Mouse (Mus musculus): ENCODE results near the gene Apoc2. TPM values are rescaled to one million over a fixed set of nuclear protein-coding genes. Genes with fewer than 3 reads are reported as not detected.

Gene Apoc2
- polyA plus RNA-seq, 1 experiment from 2014 or later, result 1.4 TPM

GRCm38 (mm10) chr7:19629361-19629734, 48.4 kb downstream of the Apoc2 start, which contains the start of gene Relb:
TSS of gene Relb (minus strand) at chr7:19629438.
- Histone ChIP-seq H3K27ac (ENCODE audit: low read depth, low read length) (peak within 1 kb of the TSS; percentile 79), H3K9me3 (ENCODE audit: control insufficient read depth, low read length) (no peaks in the 10 kb centered on the region), H3K9ac (replicated peaks; ENCODE audit: low read depth, low read length) (peak within 1 kb of the TSS; percentile 52), H3K27me3 (ENCODE audit: control insufficient read depth, insufficient read depth, low read length) (no peaks in the 10 kb centered on the region), H3K4me1 (ENCODE audit: control insufficient read depth, insufficient read depth, low read length) (0 out of 2 replicates have a peak, but pooled peaks cover 5% of the 10 kb centered on the region), H3K36me3 (ENCODE audit: control insufficient read depth, insufficient read depth, low read length) (peaks cover 15% of the 10 kb centered on the region), H3K4me3 (ENCODE audit: low read depth, low read length) (peak within 1 kb of the TSS; percentile 68), H3K4me2 (ENCODE audit: low read depth, low read length) (peak within 1 kb of the TSS; percentile 85)
- ATAC-seq (ENCODE audit: low read depth), result peak; percentile 73
- under 1% methylated on average over 27 of the region's 41 CpGs for WGBS

- peak; percentile 85 for ATAC-seq (ENCODE audit: low read depth)
- WGBS, result 1% methylated on average over 57 of the region's 57 CpGs
- Histone ChIP-seq H3K27ac (ENCODE audit: low read depth, low read length) (peak overlapping the region; percentile 79), H3K9me3 (ENCODE audit: control insufficient read depth, low read length) (no peaks in the 10 kb centered on the region), H3K4me1 (ENCODE audit: control insufficient read depth, insufficient read depth, low read length) (0 out of 2 replicates have a peak, but pooled peaks cover 5% of the 10 kb centered on the region), H3K4me2 (ENCODE audit: low read depth, low read length) (peak overlapping the region; percentile 85), H3K36me3 (ENCODE audit: control insufficient read depth, insufficient read depth, low read length) (peaks cover 11% of the 10 kb centered on the region), H3K4me3 (ENCODE audit: low read depth, low read length) (peak overlapping the region; percentile 68), H3K27me3 (ENCODE audit: control insufficient read depth, insufficient read depth, low read length) (no peaks in the 10 kb centered on the region), H3K9ac (replicated peaks; ENCODE audit: low read depth, low read length) (peak overlapping the region; percentile 52)
These were observed 49.0 kb downstream of the Apoc2 start for GRCm38 (mm10) chr7:19628536-19629360.

- Histone ChIP-seq H3K36me3 (ENCODE audit: control insufficient read depth, insufficient read depth, low read length) (peaks cover 5% of the 10 kb centered on the region), H3K9me3 (ENCODE audit: control insufficient read depth, low read length) (no peaks in the 10 kb centered on the region), H3K27me3 (ENCODE audit: control insufficient read depth, insufficient read depth, low read length) (no peaks in the 10 kb centered on the region), H3K4me2 (ENCODE audit: low read depth, low read length) (peak overlapping the region; percentile 85), H3K9ac (replicated peaks; ENCODE audit: low read depth, low read length) (no peak overlapping the region), H3K4me3 (ENCODE audit: low read depth, low read length) (peak overlapping the region; percentile 68), H3K4me1 (ENCODE audit: control insufficient read depth, insufficient read depth, low read length) (0 out of 2 replicates have a peak, but pooled peaks cover 5% of the 10 kb centered on the region), H3K27ac (ENCODE audit: low read depth, low read length) (no peak overlapping the region)
- WGBS, result 15% methylated on average over 17 of the region's 17 CpGs
- no peak; the same call in 1 of the 2 replicates for ATAC-seq (ENCODE audit: low read depth)
These were observed 49.6 kb downstream of the Apoc2 start for GRCm38 (mm10) chr7:19628192-19628535.

GRCm38 (mm10) chr7:19627721-19628120, 50.0 kb downstream of the Apoc2 start:
- Histone ChIP-seq H3K4me3 (ENCODE audit: low read depth, low read length) (peak overlapping the region; percentile 68; the same call in 1 of the 2 replicates), H3K9me3 (ENCODE audit: control insufficient read depth, low read length) (no peaks in the 10 kb centered on the region), H3K27me3 (ENCODE audit: control insufficient read depth, insufficient read depth, low read length) (no peaks in the 10 kb centered on the region), H3K4me1 (ENCODE audit: control insufficient read depth, insufficient read depth, low read length) (0 out of 2 replicates have a peak, but pooled peaks cover 5% of the 10 kb centered on the region), H3K27ac (ENCODE audit: low read depth, low read length) (no peak overlapping the region), H3K9ac (replicated peaks; ENCODE audit: low read depth, low read length) (no peak overlapping the region), H3K4me2 (ENCODE audit: low read depth, low read length) (peak overlapping the region; percentile 85; the same call in 1 of the 2 replicates), H3K36me3 (ENCODE audit: control insufficient read depth, insufficient read depth, low read length) (peaks cover under 1% of the 10 kb centered on the region; the same call in 1 of the 2 replicates)
- no peak for ATAC-seq (ENCODE audit: low read depth)
- WGBS, result 47% methylated on average over 3 of the region's 3 CpGs

- Histone ChIP-seq H3K36me3 (ENCODE audit: control insufficient read depth, insufficient read depth, low read length) (no peaks in the 10 kb centered on the region), H3K4me2 (ENCODE audit: low read depth, low read length) (no peak overlapping the region), H3K9ac (replicated peaks; ENCODE audit: low read depth, low read length) (no peak overlapping the region), H3K4me1 (ENCODE audit: control insufficient read depth, insufficient read depth, low read length) (no peaks in the 10 kb centered on the region; the same call in 1 of the 2 replicates), H3K4me3 (ENCODE audit: low read depth, low read length) (no peak overlapping the region), H3K27ac (ENCODE audit: low read depth, low read length) (no peak overlapping the region), H3K9me3 (ENCODE audit: control insufficient read depth, low read length) (no peaks in the 10 kb centered on the region), H3K27me3 (ENCODE audit: control insufficient read depth, insufficient read depth, low read length) (no peaks in the 10 kb centered on the region)
- 83% methylated on average over 2 of the region's 2 CpGs for WGBS
- ATAC-seq (ENCODE audit: low read depth), result no peak
These were observed 54.3 kb downstream of the Apoc2 start for GRCm38 (mm10) chr7:19623433-19623832.

- WGBS, result 34% methylated on average over 6 of the region's 6 CpGs
- Histone ChIP-seq H3K27ac (ENCODE audit: low read depth, low read length) (no peak overlapping the region), H3K4me2 (ENCODE audit: low read depth, low read length) (no peak overlapping the region), H3K27me3 (ENCODE audit: control insufficient read depth, insufficient read depth, low read length) (no peaks in the 10 kb centered on the region), H3K9ac (replicated peaks; ENCODE audit: low read depth, low read length) (no peak overlapping the region), H3K4me3 (ENCODE audit: low read depth, low read length) (no peak overlapping the region), H3K4me1 (ENCODE audit: control insufficient read depth, insufficient read depth, low read length) (no peaks in the 10 kb centered on the region; the same call in 1 of the 2 replicates), H3K9me3 (ENCODE audit: control insufficient read depth, low read length) (no peaks in the 10 kb centered on the region), H3K36me3 (ENCODE audit: control insufficient read depth, insufficient read depth, low read length) (no peaks in the 10 kb centered on the region)
- no peak for ATAC-seq (ENCODE audit: low read depth)
These were observed 55.5 kb downstream of the Apoc2 start for GRCm38 (mm10) chr7:19622241-19622640.

Other genes with a start within 250 kb of the Apoc2 start
- 17.0 and 19.2 TPM in 2 replicates for gene Mark4, start 219.1 kb downstream of the Apoc2 start, polyA plus RNA-seq (2014; fragmentation: Nextera tagmentation; extraction: Ambion mirVana)
- 0.71 TPM in 2 replicates for gene Exoc3l2, start 214.6 kb downstream of the Apoc2 start, polyA plus RNA-seq (2014; fragmentation: Nextera tagmentation; extraction: Ambion mirVana)
- gene Bloc1s3, start 169.6 kb downstream of the Apoc2 start, polyA plus RNA-seq (2014; fragmentation: Nextera tagmentation; extraction: Ambion mirVana), result 2.8 and 3.2 TPM in 2 replicates
- 31.7 and 33.8 TPM in 2 replicates for gene Trappc6a, start 169.5 kb downstream of the Apoc2 start, polyA plus RNA-seq (2014; fragmentation: Nextera tagmentation; extraction: Ambion mirVana)
- 0.52 and 1.2 TPM in 2 replicates for gene Nkpd1, start 160.1 kb downstream of the Apoc2 start, polyA plus RNA-seq (2014; fragmentation: Nextera tagmentation; extraction: Ambion mirVana)
- 8.1 and 15.8 TPM in 2 replicates for gene Ppp1r37, start 114.9 kb downstream of the Apoc2 start, polyA plus RNA-seq (2014; fragmentation: Nextera tagmentation; extraction: Ambion mirVana)
- 0.13 and 0.27 TPM in 2 replicates for gene Zfp296, start 100.7 kb downstream of the Apoc2 start, polyA plus RNA-seq (2014; fragmentation: Nextera tagmentation; extraction: Ambion mirVana)
- 150 and 153 TPM in 2 replicates for gene Gemin7, start 100.3 kb downstream of the Apoc2 start, polyA plus RNA-seq (2014; fragmentation: Nextera tagmentation; extraction: Ambion mirVana)
- 49.7 and 51.3 TPM in 2 replicates for gene Clasrp, start 73.5 kb downstream of the Apoc2 start, polyA plus RNA-seq (2014; fragmentation: Nextera tagmentation; extraction: Ambion mirVana)
- 6.6 and 7.3 TPM in 2 replicates for gene Relb, start 48.5 kb downstream of the Apoc2 start, polyA plus RNA-seq (2014; fragmentation: Nextera tagmentation; extraction: Ambion mirVana)
- gene Clptm1, start 12.9 kb downstream of the Apoc2 start, polyA plus RNA-seq (2014; fragmentation: Nextera tagmentation; extraction: Ambion mirVana), result 142 and 147 TPM in 2 replicates
- not detected in 2 replicates for gene Gm44805, start 3.5 kb upstream of the Apoc2 start, polyA plus RNA-seq (2014; fragmentation: Nextera tagmentation; extraction: Ambion mirVana)
- gene Apoc4, start 3.5 kb upstream of the Apoc2 start, polyA plus RNA-seq (2014; fragmentation: Nextera tagmentation; extraction: Ambion mirVana), result 0.20 and 0.27 TPM in 2 replicates
- gene Apoc1, start 14.7 kb upstream of the Apoc2 start, polyA plus RNA-seq (2014; fragmentation: Nextera tagmentation; extraction: Ambion mirVana), result 3.0 and 3.2 TPM in 2 replicates
- gene Apoe, start 21.2 kb upstream of the Apoc2 start, polyA plus RNA-seq (2014; fragmentation: Nextera tagmentation; extraction: Ambion mirVana), result 310 and 558 TPM in 2 replicates
- 121 and 124 TPM in 2 replicates for gene Tomm40, start 37.5 kb upstream of the Apoc2 start, polyA plus RNA-seq (2014; fragmentation: Nextera tagmentation; extraction: Ambion mirVana)
- 44.7 and 47.4 TPM in 2 replicates for gene Nectin2, start 72.5 kb upstream of the Apoc2 start, polyA plus RNA-seq (2014; fragmentation: Nextera tagmentation; extraction: Ambion mirVana)
- gene Bcam, start 93.1 kb upstream of the Apoc2 start, polyA plus RNA-seq (2014; fragmentation: Nextera tagmentation; extraction: Ambion mirVana), result 9.3 and 16.0 TPM in 2 replicates
- gene Cblc, start 118.9 kb upstream of the Apoc2 start, polyA plus RNA-seq (2014; fragmentation: Nextera tagmentation; extraction: Ambion mirVana), result 0.54 TPM in 1 of 2 replicates, not detected in the other
- 0.24 and 1.2 TPM in 2 replicates for gene Bcl3, start 144.8 kb upstream of the Apoc2 start, polyA plus RNA-seq (2014; fragmentation: Nextera tagmentation; extraction: Ambion mirVana)
- gene Gm19345, start 174.1 kb upstream of the Apoc2 start, polyA plus RNA-seq (2014; fragmentation: Nextera tagmentation; extraction: Ambion mirVana), result 9.5 and 11.6 TPM in 2 replicates
- 0.37 and 0.40 TPM in 2 replicates for gene Ceacam16, start 183.4 kb upstream of the Apoc2 start, polyA plus RNA-seq (2014; fragmentation: Nextera tagmentation; extraction: Ambion mirVana)
- gene Ceacam19, start 210.0 kb upstream of the Apoc2 start, polyA plus RNA-seq (2014; fragmentation: Nextera tagmentation; extraction: Ambion mirVana), result not detected in 2 replicates
- 7.2 and 9.1 TPM in 2 replicates for gene Pvr, start 243.2 kb upstream of the Apoc2 start, polyA plus RNA-seq (2014; fragmentation: Nextera tagmentation; extraction: Ambion mirVana)